Mouse (Mus musculus): ENCODE results near the gene Stat4.

The Stat4 gene

GRCm38 (mm10) chr1:52111217-52111616 lies 124.3 kb downstream of the Stat4 start:
- DNase-seq (ENCODE audit: low spot score) = no peak

- DNase-seq (ENCODE audit: low spot score) = no peak
Observed at GRCm38 (mm10) chr1:52112301-52112700, 125.4 kb downstream of the Stat4 start.

DNA sequence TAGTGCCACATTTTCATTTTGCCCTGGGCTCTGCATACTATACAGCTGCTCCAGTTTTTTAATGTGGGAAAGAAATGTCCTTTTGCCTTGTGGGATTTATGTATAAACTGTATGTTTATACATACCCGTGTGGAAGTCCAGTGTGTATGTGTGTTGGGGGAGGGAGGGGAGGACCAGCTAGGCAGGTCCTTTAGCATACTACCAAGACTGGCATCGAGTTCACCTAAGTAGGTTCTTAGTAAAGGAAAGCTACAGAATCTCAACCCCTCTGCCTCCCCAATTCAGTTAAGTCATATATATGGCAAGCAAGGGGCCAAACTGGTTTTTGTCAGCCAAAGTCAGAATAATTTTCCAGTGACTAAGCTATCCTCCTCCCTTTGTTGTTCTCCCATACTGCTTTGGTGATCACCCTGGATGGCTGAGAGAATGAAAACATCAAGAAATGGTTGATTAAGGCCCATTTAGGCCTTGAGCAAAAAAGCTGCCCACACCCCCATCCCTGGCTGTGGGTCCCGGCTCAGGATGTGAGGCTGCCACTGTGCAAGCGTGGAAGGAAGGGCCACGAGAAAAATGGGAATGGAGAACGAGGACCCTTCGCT lies 126.2 kb downstream of the Stat4 start:
- DNase-seq (ENCODE audit: low spot score) = no peak

DNA sequence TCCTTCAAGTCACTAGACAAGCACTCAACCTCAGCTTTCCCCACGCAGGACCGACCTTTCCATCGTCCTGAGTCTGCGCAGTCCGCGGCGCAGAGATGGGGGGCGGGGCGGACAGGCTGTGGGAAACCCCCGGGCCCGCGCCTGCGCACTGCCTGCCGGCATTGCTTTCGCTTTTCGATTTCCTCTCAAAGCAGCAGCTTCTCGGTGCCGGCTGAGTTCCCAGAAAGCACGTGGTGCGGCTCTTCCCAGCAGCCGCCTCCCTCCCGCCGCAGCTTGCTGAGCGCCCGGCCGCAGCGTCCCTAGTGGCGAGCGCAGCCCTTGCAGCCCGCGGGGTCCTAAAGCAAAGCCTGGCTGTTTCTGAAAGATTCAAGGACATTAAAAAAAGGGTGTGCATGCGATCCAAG lies 126.7 kb downstream of the Stat4 start:
- peak; percentile 97 for DNase-seq (ENCODE audit: low spot score)

DNA sequence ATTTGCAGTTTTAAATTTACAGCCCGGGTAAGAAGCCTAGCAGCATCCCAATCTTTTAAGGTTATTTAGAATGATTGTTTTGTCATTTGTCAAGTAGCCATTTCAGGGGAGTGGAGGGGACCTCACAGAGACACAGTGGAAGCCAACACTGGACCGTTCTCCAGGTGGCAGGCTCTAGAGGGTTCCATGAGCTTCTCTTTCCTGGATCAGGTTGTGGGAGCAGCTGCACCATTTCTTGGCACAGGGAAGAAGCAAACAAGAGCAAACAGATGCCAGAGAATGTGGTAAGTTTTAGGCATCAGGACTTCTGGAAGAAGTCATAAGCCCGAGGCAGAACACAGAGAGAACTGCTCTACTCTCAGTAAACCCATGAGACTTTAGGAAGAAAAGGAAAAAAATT lies 129.5 kb downstream of the Stat4 start:
- no peak for DNase-seq (ENCODE audit: low spot score)

DNA sequence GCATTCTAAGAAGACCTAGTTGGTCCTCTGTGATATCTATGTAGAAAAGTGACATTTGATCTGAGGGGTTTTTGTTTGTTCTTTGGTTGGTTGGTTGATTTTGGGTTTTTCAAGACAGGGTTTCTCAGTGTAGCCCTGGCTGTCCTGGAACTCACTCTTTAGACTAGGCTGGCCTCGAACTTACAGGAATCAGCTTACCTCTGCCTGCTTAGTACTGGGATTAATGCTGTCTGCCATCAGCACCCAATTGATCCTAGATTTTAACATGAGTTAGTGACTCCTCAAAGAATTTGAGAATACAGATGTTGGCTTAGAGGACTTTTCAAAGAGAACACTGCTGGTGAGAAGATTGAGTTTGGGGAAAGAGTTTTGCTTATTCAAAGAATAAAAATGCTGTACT lies 130.8 kb downstream of the Stat4 start:
- DNase-seq (ENCODE audit: low spot score) = no peak

GRCm38 (mm10) chr1:52118860-52119591 lies 132.1 kb downstream of the Stat4 start, which contains the start of gene Stat1:
Stat1 (plus strand) TSS chr1:52119440.
- DNase-seq (ENCODE audit: low spot score) = peak; percentile 63

DNA sequence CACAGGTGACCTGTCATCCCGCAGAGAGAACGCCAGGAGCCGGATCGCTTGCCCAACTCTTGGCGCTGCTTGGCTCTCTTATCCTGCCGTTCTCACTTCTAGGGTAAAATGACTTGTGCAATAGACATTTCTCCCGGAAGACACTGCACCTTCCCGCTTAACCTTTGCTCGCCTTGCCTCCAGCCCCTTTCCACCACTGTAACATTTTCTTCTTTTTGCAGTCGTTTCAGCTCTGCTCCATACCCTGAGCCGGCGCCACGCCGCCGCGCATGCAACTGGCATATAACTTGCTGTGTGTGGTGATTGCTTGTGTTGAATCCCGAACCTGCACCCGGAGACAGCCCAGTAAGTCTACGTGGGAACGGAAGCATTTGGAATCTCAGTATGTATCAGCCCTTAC lies 132.7 kb downstream of the Stat4 start:
- DNase-seq (ENCODE audit: low spot score) = no peak

DNA sequence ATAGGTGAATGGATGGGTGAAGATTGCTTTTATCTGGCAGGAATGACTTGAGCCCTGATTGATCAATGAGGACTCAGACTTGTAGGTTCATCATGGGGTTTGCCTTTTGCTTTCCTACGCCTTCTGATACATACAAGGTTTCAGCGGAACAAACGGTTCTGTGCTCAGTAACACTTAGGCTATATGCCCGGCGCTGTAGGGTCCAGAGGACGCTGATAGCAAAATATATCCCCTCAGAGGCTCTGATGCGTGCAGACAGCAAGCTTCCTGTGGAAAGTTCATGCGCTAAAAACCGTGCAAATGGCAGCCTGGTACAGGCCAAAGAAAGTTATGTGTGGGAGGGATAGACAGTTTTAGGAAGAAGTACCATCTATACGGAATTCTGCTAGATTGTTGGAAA lies 133.2 kb downstream of the Stat4 start:
- DNase-seq (ENCODE audit: low spot score) = no peak

- DNase-seq (ENCODE audit: low spot score) = no peak
Observed at GRCm38 (mm10) chr1:52121052-52121451, 134.1 kb downstream of the Stat4 start.

GRCm38 (mm10) chr1:52124818-52125217 lies 137.9 kb downstream of the Stat4 start:
- DNase-seq (ENCODE audit: low spot score) = no peak

GRCm38 (mm10) chr1:52127350-52127749 lies 140.4 kb downstream of the Stat4 start:
- no peak for DNase-seq (ENCODE audit: low spot score)

GRCm38 (mm10) chr1:52129794-52130193 lies 142.8 kb downstream of the Stat4 start:
- no peak for DNase-seq (ENCODE audit: low spot score)

DNA sequence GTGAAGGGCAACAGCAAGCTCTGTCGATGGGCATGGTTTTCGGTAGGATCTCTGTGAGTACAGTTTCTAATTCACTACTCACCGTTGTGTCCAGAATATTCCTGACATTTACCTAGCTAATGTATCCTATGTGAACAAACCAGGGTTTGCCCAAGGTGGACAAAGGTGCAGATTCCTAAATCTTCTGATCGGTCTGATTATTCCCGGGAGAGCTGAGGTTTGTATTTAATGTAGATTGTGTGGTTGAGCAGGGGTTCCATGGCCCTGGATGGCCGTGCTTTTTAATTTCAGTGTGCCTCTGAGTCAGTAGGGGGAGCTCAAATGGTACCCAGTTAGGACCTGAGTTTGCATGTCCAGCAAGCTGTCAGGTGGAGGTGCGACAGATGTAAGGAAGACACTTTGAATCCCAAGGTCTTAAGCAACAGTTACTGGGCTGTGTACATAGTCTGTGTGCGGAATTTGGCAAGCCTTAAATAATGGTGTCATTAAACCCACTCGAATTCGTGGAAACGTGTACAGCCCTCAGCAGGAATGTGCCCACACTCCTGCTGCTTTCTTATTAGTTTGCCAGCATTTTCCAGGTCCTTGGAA lies 144.9 kb downstream of the Stat4 start:
- no peak for DNase-seq (ENCODE audit: low spot score)

DNA sequence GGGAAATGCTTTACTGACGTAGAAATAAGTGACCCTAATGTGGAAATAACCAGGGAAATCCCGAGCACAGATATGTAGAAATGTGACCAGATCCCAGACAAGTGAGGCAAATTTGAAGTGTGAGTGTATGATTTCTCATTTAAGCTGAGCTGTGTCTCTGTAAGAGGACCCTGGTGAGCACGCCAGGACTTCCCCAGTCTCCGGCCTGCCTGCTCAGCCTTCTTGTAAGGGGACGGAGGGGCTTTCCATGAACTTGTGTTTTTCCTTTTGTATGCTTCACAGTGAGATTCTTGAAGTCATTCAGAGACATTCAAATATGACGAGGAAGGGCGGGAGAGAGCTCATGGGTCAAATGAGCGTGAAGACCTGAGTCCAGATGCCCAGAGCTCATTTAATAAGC lies 146.3 kb downstream of the Stat4 start:
- no peak for DNase-seq (ENCODE audit: low spot score)

- no peak for DNase-seq (ENCODE audit: low spot score)
Observed at GRCm38 (mm10) chr1:52137292-52137691, 150.3 kb downstream of the Stat4 start.

DNA sequence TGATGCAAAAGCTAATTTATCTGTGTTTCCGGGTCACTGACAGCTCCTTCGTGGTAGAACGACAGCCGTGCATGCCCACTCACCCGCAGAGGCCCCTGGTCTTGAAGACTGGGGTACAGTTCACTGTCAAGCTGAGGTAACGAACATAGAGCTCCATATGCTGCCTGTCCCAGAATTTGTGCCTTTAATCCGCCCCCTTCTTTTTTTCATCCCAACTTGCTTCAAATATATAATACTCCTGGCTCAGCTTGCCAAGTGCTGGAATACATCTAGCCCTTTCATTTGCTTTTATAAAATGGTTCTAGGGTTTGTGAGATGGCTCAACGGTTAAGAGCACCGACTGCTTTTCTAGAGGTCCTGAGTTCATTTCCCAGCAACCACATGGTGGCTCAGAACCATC lies 153.6 kb downstream of the Stat4 start:
- no peak for DNase-seq (ENCODE audit: low spot score)

GRCm38 (mm10) chr1:52141482-52141881 lies 154.5 kb downstream of the Stat4 start:
- no peak for DNase-seq (ENCODE audit: low spot score)

DNA sequence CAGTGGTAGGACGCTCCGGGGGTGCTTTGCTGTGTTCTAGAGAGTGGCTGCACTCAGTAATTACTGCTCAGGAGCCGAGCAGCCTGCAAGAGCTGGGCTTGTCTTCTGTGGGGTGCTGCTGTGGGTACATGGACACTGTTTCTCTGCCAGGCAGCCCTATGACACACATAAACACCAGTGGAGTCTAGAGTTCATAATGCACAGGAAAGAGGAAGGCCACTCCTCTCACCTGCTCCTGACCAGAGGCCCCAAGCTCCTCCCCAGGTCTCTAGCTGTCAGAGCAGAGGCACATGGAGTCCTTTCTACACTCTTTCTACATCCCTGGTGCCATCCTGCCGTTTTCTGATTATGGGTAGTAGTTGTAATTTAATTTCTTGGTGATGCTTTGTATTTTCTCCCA lies 155.2 kb downstream of the Stat4 start:
- no peak for DNase-seq (ENCODE audit: low spot score)

DNA sequence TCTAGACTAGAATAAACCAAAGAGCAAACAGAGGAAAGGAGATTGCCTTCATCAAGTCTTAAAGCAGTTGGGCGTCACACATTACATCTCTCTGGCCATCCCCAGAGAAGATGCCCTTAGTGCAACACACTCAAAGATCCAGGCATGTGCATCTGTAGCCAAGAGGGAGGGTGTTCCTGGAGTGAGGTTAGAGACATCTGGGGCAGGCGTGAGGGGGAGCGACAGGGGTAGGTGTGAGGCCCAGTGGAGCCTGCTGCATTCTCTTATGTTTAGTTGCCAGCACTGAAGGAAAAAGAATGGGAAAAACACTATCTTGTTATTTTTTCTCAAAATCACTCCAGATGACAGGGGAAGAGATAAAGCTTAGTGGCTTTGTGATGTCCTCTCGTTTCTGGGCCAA lies 156.2 kb downstream of the Stat4 start:
- DNase-seq (ENCODE audit: low spot score) = no peak

GRCm38 (mm10) chr1:52143596-52144156 lies 156.7 kb downstream of the Stat4 start:
- no peak for DNase-seq (ENCODE audit: low spot score)

GRCm38 (mm10) chr1:52144907-52145306 lies 158.0 kb downstream of the Stat4 start:
- no peak for DNase-seq (ENCODE audit: low spot score)
